Mouse (Mus musculus): ENCODE data around the gene Vmn2r1.

Gene Vmn2r1

DNA sequence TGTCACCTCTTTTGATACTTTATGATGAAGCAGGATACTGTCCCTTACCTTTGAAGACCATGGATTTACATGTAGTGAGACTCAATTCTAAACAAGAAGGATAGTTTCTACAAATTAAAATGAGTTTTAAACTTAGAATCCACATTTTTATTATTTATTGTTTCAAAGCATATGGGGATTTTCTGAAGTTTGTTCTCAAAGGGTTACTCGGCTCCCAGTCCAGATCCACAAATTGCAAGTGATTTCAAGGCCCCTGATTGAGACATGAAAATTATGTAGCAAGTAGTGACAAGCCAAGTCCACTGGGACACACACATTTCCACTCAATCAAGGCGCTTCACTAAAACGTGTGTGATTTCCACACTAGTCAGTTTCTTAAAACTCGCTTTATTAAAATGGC is at the start of gene Vmn2r1:
Gene Vmn2r1 (plus strand): TSS at position 301 of the 400 bp plus-strand sequence.
- no peak for DNase-seq (ENCODE audit: low read depth)

DNA sequence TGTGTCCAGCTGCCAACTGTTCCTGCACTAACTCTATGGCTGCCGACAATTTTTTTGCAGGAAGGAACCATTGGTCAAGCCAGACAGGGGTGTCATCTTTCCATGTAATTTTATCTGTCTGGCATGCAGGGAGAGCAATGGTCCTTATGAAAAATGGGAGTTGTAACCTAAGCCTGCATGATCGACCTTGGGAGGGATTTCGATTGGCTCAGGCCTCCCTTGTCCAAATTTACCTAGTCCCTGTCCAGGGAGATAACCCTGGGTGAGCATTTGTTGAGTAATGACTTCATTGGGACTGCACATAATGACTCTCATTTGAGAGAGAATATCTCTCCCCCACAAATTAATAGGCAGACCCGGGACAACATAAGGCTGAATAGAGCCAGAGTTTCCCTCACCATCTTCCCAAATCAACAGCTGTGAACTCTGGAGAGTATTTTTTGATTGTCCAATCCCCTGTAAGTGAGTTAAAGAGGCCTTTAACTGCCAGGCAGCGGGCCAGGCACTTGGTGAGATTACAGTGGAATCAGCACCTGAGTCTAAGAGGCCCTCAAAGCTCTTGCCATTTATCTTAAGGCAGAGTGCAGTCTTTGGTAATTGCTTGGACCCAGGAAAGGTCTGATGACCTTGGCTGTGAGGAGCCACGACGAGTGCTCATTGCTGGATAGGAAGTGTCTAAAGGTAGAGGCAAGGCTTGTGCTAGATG is 43.1 kb upstream of the Vmn2r1 start:
- no peak for DNase-seq (ENCODE audit: low read depth)

- peak; percentile 69 for DNase-seq (ENCODE audit: low read depth)
Observed at GRCm38 (mm10) chr3:64039818-64040784, 41.2 kb upstream of the Vmn2r1 start.

DNA sequence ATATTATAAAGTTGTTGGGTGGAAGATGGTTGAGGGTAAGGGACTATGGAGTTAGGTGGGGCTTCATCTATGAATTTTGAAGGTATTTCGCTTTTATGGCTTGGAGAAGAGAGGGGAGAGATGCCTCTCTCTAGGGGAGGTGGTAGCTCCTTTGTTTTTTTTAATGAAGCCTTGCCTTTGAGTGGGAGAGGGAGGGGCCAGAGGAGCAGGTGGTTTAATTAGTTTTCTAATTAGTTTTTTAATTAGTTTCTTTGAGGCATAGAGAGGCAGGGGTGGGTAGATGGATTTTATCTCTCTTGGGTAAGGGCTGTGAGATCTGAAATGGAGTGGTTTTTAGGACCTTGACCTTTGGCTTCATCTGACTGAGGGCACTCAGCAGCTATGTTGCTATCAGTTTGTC is 31.4 kb downstream of the Vmn2r1 start:
- no peak for DNase-seq (ENCODE audit: low read depth)

DNA sequence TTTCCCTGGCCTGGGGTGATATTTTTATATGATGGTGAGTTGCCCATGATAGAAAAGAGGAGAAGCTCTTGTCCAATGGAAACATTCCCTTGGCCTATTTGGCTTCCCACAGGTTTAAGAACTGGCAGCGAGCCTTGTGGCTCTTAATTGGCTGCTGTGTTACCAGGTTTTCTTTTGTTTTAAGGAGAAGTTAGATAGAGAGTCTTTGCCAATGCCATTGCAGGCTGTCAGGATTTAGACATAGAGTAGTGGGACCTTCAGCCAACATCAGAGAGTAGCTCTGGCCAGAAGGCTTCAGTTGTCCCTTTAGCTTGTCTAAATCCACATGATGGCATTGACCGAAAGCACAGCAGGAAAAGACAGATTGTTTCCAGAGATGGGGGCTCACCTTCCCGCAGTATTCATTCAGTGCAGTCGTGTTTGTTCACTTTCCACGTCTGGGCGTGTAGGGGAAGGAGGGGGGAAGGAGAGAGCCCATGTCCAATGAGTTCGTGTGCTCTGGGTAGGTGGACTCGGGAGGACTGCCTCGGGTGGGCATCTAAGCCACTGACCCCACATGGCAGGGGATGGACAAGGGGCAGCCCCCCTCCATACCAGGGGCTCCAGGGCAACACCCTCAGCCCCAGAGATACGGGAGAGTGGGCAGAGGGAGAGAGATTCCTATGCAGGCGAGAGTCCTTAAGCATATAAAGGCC is 32.2 kb downstream of the Vmn2r1 start:
- no peak for DNase-seq (ENCODE audit: low read depth)

DNA sequence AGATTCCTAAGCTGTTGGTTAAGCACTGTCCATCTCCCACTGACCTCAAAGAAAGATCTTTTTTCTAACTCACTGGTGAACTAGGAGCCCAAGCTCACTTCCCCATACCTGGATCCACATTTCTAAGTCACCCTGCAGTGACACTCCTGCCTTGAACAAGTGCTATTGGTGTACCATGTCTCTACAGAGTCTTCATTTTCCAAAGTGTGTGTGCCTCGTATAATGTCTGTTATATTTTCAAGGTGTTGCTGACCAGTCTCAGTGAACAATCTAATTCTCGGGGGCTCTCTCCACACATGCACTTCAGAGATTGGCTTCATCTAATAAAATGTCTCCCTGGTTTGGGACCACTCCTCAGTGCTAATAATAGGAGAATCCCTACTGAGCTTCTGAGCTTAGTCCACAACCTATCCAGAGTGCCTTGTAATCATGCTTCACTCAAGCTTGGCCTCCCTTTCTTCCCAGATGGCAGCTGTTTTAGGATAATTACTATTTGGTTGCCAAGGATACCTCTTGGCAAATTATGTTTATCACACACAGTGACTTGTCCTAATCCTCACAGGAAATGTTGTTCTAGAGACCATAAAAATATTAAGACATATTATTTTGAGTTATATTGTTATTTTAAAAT is 60.6 kb downstream of the Vmn2r1 start, which contains the start of gene Vmn2r2:
Gene Vmn2r2 (minus strand): TSS at position 51 of the 631 bp plus-strand sequence.
- DNase-seq (ENCODE audit: low read depth) = no peak
